Mouse (Mus musculus) cortical plate, adult 2 months (tissue): ENCODE measurements around the gene Sytl2.

ENCODE experiments used
- CTCF ChIP-seq: fragments of 200-500 bp; IDR thresholded peaks from 2 replicates; pipeline ENCODE4 v1.5.1; 2011; ENCODE audit warnings: mild to moderate bottlenecking, control low read depth, low read length; ENCODE audit not compliant: insufficient read depth; ENCODE audit errors: extremely low read depth
- POLR2A ChIP-seq: fragments of 200-500 bp; IDR thresholded peaks from 2 replicates; pipeline ENCODE4 v1.6.1; 2011; ENCODE audit warnings: mild to moderate bottlenecking, low read length, control low read depth; ENCODE audit not compliant: insufficient read depth; ENCODE audit errors: extremely low read depth

GRCm38 (mm10) chr7:90443101-90444091 is 141.3 kb downstream of the Sytl2 start:
- TF ChIP-seq CTCF (no peak), POLR2A (0 out of 2 replicates have a peak, but pooled peaks have one; percentile 7)
